Mouse (Mus musculus): ENCODE results near the gene Akr1d1.

Gene Akr1d1

DNA sequence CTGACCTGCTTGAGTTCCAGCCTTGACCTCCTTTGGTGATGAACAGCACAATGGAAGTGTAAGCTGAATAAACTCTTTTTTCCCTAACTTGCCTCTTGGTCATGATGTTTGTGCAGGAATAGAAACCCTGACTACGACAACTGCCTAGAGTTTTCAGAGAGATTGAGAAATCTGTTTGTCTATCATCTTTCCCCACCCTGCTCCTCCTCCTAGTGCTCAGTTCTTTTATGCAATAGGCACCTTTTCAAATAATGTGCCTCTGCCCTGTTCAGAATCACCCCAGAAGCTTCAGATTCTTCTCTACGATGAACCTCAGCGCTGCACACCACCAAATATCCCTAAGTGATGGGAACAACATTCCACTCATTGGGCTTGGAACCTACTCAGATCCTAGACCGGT is at the start of gene Akr1d1:
Gene Akr1d1 (plus strand): TSS at position 234 of the 400 bp plus-strand sequence.
- no peak for DNase-seq (ENCODE audit: low spot score)

DNA sequence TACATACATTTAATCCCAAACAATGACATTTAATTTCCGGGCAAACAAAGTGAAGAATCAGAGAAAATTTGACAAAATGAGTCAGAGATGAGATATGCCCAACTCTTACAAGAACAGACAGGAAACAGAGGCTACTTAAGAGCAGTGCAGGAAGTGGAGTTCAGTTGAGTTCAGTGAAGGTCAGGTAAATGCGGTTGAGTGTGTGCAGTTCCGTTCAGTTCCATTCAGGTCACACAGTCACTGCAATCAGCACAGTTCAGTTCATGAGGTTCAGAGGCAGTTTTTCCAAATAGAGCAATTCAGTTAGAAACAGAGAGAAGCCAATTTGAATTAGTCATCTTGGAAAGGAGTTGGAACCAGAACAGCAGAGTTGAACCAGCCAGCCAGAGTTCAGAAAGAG is 48.8 kb upstream of the Akr1d1 start:
- DNase-seq (ENCODE audit: low spot score): no peak

DNA sequence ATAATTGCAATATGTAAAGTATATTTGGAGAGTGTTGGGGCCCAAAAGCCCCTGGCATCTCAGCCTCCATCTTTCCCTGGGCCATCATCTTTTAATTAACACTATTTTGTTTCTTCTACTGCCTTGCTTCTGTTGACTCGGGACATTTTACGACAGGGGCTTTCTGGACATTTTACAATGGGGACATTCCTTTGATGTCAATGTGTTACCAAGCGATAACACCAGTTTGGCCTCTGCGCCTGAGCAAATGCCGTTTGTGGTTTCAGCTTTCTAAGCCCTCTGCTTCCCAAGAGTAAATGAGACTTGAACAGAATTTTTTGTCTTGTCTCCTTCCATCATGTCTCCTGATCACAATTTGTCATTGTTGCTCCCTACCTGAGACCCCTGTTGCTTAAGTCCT is 46.7 kb upstream of the Akr1d1 start:
- DNase-seq (ENCODE audit: low spot score): no peak

DNA sequence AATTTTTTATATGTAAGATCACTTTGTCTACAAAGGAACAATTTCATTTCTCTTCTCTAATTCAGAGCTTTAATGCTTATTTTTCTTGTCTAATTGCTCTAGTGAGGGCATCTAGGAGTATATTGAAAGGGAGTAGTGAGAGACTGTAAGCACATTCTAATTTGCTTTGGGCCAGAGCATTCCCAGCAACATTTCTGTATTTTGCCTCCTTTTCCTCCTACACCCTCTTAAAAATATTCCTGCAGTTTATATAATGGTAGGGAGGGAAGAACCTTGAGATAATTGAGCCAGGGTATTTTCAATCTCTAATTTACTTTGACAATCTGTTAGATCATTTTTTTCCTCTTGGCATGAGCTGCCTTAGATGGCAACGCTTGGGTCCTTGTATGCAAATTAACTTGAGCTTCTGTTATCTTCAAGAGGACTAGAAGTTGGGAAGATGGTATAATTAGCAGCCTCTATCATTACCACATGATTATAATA is 45.3 kb upstream of the Akr1d1 start:
- DNase-seq (ENCODE audit: low spot score): no peak

DNA sequence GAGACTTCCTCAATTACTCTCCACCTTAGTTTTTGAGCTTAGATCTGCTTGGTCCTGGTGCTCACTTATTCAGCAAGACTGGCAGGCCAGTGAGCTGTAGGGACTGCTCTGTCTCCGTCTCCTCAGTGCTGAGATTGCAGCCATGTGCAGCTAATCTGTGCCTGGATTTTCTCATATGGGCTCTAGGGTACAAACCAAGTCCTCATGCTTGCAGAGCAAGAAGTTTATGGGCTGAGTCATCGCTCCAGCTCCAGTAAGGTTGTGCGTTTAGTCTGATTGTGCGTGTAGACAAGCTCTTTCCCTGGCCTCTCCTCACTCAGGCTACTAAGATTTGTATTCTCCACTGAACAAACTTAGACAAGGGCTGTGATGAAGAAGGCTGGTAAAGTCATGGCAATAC is 43.5 kb upstream of the Akr1d1 start:
- DNase-seq (ENCODE audit: low spot score): no peak

DNA sequence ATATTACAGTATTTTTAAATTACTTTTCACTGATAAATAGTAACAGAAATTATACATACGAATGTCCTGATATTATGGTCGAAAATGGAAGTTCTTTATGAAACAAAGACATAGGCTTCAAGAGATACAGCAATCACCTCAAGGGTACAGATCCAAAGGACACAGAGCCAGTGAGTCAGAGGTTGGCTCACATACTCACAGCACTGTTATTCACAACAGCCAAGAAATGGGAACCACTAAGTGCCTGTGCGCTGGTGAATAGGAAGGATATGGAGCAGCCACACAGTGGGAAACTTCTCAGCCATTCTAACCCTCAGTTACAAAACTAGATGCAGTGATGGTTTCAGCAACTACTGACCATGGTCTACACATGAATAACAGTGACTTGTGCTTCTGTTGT is 37.7 kb upstream of the Akr1d1 start:
- DNase-seq (ENCODE audit: low spot score): no peak

DNA sequence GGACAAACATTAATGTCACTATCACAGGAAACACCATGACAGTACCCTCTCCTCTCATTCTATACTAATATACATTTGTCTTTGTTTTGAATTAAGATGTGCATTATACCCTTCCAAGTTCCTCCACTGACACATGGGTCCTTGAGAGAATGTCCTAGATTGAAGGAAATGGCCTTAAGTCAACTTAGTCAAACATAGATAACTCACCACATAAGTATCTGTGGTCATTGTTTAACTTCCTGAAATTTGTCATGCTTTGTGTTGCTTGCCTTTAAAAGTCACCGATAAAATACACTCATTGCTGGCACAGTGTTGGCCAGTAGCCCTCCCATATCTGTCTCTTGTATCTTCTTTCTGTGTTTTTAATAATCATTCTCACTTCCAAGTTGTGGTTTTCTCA is 35.0 kb upstream of the Akr1d1 start:
- no peak for DNase-seq (ENCODE audit: low spot score)

DNA sequence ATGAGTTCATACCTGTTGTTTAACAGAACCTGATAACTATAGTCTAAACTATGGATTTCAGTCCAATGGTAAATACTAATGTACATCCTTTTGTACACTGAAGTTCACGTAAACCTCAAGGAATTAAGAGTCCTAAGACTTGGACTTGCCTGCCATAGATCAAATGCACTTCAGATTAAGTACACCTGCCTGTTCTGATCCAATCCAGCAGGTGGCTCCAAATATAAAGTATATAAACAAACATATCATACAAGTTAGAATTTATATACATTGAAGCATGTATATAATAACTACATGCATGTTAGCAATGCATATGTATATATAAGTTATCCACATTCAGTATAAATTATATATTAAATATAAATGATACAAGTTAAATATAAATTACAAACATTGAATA is 33.1 kb upstream of the Akr1d1 start:
- DNase-seq (ENCODE audit: low spot score): no peak

DNA sequence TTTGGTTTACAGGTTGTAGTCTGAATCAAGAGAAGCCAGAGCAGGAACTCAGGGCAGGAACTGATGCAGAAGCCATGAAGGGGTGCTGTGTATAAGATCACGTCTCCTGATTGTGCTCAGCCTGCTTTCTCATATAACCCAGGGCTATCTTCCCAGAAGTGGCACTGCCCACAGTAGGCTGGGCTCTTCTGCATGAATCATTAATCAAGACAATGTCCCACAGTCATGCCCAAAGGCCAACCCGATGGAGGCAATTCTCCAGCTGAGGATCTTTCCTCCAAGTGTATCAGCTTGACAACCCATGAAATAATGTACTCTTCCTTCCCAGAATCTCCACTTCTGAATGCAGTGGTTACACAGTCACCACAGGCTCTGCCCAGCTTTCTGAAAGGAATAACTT is 24.4 kb upstream of the Akr1d1 start:
- no peak for DNase-seq (ENCODE audit: low spot score)

DNA sequence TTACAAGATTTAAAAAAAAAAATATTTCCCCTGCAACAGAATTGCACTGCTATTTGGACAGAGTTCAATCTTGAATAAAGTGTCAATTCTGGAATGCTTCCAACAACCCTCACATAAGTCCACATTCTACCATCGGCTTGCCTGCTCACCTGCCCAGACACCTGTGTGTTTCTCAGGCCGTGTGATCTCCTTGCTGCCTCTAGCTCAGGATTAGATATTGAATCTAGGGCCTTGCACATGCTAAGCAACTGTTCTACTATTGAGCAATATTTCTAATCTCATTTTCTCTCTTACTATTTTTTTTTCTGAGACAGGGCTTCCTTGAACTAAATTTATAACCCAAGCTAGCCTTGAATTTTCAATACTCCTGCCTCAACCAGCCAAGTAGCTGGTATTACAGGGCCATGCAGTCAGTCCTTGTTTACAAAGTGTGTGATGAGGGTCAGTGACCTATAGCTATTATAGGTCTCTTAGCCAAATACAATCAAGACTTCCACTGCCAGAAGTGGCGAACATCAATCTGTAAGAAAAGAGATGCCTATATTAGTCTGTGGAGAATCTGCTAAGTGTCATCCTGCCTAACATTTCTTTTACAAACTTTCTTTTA is 23.0 kb upstream of the Akr1d1 start:
- DNase-seq (ENCODE audit: low spot score): no peak

DNA sequence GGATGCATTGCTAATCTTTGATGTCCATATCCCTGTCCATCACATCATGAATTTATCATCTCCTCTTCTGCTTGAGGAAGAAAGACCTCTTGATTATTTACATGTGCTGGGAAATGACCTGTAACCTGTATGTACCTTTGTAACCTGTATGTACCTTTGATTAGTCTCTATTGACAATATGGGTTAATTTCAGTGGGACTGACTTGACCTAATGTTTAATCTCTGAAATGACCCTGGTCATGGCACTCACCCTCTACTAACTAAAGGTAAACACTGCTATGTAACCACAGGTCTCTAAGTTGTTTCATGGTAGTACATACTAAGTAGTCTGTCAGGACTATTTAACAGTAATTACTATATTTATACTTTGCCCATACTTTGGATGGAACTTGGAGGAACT is 19.2 kb upstream of the Akr1d1 start:
- DNase-seq (ENCODE audit: low spot score): no peak

DNA sequence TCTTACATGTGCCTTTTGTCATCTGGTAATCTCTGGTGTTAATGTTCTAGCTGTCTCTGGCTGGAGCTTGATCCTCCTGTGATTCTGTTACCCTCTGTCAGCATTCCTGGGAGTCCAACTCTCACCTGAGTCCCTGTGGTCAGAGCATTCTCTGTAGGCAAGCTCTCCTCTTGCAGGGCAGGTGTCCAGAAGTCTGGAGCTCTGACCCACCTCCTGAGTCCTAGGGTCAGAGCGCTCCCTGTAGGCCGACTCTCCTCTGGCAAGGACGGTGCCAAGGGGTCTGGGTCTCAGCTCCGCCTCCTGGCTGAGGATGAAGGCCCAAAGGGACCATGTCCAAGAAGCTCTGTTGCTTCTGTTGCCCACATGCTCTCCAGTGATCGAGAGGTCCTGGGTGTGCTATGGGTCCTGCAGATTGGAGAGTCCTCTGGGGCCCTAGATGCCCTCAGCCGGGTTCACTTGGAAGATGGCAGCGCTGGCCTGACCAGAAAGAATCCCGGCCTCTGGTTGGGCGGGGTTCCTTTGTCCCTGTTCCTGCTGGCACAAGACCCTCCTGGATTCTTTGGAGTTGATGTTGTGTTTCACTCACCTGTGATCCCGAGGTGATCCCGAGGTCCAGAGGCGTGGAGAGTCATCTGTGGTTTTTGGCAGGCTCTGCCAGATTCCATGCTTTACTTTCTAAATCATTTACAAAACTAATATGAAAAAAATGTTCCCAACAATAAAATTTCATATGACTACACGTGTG is 9.2 kb upstream of the Akr1d1 start:
- DNase-seq (ENCODE audit: low spot score): no peak

DNA sequence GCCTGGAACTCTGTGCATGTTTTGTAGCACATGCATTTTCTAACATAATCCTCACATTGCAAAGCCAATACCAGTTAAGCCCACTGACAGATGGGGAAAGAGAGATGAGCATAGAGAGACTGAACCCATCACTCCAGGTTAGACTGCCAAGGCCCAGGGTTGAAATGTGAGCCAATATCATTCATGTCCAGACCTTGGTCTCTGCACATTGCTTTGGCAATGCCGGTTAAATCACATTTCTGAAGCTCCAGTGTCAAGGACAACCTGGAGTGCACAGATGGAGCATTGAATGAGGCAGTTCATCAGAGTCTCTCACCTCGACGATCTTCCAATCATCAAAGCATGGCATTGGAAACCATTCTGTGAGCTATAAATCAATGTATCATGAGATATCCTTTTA is 2.1 kb downstream of the Akr1d1 start:
- no peak for DNase-seq (ENCODE audit: low spot score)

DNA sequence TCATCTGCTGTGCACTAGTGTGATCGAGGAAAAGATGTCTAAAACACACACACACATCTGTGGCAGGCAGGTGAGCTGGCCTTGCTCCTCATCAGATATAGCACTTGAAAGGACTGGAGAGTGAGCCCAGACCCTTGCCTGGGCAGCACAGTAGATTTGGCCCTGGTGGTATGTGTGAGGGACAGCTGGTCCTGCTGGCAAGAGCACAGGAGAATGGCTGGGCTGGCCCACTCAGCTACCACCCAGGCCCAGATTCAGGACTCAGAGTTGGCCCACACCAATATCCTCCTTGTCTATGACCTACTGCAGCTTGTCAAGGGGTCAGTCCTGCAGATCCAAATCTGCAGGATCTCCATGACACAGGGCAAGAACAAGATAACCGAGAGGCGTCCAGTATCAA is 6.9 kb downstream of the Akr1d1 start:
- DNase-seq (ENCODE audit: low spot score): no peak

DNA sequence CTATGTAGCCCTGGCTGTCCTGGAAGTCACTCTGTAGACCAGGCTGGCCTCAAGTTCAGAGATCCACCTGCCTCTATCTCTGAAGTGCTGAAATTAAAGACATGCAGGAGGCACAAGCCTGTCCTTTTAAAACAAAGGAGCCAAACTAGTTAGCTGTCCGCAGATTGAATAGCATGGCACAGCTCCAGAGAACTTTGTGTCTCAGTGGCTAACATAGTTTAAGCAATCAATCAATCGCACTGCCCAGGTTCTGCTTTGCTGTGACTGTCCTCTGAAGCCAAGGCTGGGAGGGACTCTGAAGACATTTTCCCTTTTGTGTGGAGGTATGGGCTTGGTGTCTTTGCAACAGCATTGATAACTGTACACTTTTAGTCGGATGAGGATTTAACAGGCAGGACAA is 7.8 kb downstream of the Akr1d1 start:
- no peak for DNase-seq (ENCODE audit: low spot score)

DNA sequence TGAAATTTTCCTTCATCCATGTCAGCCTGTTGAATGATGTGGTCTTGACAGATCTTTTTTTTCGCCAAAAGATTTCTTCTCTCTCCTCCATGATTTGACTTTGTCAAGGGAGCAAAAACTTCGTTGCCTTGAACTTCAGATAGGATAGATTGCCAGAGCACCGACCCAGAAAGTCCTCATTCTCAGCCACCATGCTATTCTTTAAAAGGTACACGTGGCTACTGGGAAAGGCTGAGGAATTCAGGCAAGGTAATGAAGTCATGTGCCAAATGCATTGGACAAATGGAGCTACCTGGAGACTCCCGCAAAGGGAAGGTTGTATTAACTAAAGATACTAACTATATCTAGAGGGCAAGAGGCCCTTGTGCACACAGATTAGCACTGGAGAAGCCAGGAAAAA is 8.8 kb downstream of the Akr1d1 start:
- no peak for DNase-seq (ENCODE audit: low spot score)

DNA sequence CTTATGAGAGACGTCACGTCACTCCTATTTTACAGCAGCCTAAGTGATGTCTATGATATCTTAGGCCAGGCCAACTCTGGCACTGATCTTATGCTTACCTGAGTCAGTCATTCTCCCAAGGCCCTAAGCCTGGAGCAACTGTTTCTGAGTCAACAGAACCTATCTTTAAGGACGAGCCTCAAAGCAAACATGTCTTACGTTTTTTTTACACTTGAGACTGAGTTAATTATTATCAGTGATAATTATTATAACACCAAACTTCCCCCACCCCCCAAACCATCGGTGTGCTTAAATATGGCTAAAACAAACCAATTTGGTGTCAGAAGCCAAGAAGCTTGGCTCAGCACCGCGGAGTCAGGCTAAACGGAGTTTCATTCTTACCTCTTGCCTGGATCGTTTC is 9.4 kb downstream of the Akr1d1 start:
- DNase-seq (ENCODE audit: low spot score): no peak

DNA sequence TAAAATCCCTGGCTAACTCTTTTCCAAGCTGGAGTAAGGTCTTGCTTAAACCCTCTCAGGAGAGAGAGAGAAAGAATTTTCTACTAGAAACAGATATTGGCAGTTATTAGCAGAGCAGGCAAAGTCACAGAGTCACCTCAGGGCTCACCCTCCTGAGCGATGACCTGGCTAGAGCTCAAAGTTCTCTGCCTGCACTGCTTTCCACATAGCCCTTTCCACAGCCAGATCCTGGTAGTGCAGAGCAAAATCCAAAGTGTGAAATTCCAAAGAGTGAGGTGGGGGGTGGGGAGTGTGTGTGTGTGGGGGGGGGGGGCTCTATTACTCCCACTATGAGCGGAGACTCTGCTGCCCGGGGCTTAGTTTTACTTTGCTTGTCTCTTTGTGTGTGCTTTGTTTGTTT is 10.1 kb downstream of the Akr1d1 start:
- no peak for DNase-seq (ENCODE audit: low spot score)

DNA sequence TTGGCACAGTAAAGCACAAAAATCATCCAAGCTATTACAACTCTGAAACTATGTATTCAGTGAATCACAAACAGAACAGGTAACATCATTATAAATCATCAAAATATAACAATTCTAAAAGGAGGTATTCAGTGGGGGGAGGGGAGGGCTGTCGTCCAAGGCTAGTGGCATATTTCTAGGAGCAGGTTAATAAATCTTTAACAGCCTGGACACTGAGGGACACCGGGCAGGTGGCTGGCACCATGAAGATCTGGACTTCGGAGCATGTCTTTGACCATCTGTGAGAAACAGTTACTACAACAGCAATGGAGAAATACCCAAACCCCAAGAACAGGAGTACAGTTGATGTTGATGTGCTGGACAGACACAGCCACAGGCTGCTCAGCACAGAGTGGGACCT is 11.2 kb downstream of the Akr1d1 start:
- no peak for DNase-seq (ENCODE audit: low spot score)

DNA sequence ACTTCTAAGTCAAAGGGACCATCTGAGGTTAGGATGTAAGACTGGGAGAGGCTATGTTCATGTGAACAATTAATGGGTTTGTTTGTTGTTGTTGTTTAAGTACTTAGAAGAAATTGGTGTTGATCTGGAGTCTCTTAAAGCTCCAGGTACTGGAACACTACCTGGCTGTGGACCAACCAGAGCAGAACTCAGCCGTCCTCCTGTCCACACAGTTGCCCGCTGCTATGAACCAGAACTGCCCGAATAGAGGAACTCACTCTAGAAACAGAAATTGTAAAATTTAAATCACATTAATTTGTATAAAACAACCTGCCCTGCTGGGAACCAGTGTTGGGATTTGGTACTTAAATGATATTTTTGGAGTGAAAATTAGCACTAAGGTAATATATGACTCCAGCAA is 12.2 kb downstream of the Akr1d1 start:
- no peak for DNase-seq (ENCODE audit: low spot score)

DNA sequence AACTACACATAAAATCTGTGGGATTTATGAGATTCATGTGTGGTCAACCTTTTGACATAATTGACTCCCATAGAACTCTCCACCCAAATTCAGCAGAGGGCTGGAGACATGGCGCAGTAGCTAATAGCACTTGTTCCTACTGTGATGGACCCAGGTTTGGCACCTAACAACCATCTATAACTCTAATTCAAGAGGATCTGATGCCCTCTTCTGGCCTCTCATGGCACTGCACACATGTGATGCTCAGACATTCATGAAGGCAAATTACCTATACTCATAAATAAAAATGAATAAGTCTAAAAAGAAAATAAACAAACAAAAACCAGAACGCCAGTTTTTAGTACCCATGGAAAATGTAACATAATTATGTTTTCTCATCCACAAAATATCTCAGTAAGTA is 22.8 kb downstream of the Akr1d1 start:
- no peak for DNase-seq (ENCODE audit: low spot score)

DNA sequence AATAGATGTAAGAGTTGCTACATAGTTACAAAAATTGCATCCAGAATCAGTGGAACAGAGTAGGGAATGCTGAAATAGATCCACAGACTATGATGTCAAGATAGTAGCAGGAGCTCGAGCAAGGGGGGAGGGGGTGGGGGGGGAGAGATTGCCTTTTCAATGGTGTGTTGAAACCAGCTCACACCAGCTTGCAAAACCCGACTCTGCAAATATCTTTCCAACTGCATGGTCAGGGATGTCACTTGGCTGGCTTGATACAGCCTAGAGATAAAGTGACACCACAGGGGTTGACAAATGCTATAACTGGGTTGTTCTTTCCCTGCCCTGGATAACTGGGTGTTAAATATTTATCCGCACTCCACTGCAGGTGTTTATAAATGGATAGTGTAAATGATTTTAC is 24.0 kb downstream of the Akr1d1 start:
- no peak for DNase-seq (ENCODE audit: low spot score)

DNA sequence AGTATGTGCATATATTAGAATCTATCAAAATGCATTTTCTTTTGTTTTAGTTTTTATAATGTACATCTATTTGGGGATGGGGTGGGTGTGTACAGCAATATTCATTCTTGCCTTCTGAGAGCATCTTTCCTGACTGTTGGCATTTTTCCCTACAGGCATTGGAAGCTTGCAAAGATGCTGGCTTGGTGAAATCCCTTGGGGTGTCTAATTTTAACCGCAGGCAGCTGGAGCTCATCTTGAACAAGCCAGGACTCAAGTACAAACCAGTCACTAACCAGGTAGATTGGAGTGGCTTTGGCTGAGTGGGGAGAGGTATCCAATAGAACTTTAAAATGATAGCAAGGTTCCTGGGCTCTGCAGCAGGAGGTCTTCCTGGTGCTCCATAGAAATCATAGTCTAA is 24.4 kb downstream of the Akr1d1 start:
- DNase-seq (ENCODE audit: low spot score): no peak

DNA sequence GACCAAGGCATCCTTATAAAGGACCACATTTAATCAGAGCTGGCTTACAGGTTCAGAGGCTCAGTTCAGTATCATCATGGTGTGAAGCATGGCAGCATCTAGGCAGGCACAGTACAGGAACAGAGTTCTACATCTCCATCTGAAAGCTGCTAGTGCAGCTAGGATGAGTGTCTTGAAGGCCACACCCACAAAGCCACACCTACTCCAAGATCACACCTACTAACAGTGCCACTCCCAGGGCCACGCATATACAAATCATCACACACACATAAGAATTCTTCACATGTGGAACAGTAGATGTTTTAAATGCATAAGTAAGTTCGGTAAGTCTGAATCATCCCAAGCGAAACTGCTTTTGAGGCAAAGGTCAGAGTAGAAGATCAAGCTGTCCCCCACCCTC is 33.9 kb downstream of the Akr1d1 start:
- no peak for DNase-seq (ENCODE audit: low spot score)

Data from layer of hippocampus, adult 9-10 months (tissue).